Mouse (Mus musculus): ENCODE data around the gene Cldn10.

Gene Cldn10

DNA sequence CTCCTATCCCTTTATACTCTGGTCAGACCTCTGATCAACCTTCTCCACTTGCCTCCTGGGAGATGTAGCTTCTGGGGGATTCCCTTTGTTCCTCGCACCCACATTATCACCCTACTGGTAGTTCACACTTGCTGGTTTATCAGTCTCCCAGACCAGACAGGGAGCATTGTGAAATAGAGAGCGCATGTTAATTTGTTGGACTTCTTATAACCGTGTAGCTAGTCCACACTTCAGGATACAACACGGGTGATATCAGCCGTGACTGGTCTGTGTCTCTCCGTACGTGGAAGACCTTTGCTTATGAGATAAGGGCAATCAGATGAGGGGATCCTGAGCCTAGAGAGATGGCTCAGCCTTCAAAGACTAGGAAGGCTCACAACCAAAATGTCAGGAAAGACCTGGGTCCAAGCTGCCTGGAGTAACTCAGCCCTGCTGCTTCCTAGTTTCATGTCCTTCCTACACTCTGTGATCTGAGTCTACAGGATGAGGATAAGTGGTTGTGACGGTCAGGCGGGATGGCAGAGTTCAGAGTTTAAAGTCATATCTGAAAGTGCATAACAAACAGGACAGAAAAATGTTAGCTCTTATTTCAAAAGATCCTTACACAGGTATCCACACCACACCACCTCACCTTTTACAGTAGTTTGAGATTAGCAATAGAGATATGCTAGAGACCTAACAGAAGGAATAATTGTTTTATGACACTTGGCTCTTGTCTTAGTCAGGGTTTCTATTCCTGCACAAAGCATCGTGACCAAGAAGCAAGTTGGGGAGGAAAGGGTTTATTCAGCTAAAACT is 78.5 kb downstream of the Cldn10 start:
- DNase-seq (ENCODE audit: low read depth), result no peak

DNA sequence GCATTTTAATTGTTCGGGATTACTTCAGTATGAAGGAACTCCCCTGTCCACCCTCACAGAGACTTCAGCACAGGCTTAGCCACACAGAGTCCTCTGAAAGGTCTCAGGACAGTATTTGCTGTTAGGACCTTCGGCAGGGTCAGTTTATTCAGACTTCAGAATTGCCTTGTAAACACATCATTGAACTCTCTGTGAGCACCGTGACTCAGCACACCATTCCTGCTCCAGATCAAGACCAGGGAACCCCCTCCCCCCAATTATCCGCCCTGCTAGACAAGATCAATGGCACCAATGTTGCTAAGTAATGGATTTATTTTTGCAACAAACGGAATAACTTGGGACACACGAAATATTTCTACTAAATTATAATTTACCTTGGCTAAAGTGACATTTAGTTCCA is 79.7 kb downstream of the Cldn10 start:
- no peak for DNase-seq (ENCODE audit: low read depth)

DNA sequence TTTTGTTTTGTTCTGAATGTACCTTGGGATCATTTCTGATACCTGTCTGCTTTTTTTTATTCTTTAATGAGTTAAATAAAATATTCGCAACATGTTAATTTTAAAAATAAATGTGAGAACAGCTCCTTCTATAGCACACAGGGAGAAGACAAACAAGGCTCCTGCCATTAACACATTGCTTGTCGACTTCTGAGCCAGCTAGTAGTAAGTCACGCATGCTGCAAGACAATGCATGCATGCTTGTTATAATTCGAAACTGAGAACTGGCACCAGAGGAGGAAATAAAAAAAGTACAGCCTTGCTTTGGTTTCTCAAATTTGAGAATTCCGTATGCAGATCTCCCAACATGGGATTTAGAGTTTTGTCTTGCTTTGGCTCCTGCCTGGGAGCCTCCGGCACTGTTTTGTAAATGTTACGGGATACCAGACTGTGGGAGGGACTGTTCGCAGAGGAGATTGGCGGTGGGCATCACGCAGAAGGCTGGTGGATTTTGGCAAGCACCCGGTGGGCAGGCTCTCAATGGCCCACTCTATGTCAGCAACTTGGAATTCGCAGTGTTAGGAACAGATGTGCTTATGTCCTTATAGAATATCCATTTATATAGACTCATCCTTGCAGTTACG is 80.5 kb downstream of the Cldn10 start:
- DNase-seq (ENCODE audit: low read depth), result no peak

DNA sequence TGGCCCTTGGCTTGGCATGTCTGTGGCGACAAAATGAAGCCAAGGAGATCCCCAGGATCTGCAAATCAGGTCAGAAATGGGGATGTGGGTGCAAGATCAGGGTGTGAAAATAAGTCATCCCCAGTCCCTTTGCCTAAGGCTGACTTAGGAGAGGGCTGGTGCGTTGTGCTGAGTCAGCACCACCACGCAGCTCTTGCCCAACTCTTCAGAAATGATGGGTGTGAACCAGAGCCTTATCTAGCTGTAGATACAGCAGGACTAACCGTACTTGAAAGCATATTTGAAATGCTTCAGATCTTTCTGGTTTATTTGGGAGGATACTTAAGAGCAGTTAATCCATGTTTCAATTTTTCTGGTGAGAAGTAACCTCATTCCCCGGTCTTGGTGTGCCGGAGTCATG is 82.0 kb downstream of the Cldn10 start:
- DNase-seq (ENCODE audit: low read depth), result no peak

DNA sequence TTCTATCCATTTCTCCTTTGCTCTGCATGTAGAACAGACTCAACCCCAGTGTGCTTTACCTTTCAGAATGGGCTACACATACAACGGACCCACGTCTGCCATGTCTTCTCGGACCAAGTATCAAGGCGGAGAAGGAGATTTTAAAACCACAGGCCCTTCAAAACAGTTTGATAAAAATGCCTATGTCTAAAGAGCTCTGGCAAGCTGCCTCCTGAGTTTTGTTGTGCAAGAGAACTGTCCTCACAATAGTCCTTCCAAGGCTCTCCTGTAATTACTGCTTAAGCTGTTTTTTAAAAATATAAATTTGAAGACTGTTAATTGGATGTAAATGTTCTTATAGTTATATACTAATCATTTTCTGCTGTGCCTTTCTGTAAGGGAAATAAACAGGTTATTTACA is 86.4 kb downstream of the Cldn10 start:
- no peak for DNase-seq (ENCODE audit: low read depth)

DNA sequence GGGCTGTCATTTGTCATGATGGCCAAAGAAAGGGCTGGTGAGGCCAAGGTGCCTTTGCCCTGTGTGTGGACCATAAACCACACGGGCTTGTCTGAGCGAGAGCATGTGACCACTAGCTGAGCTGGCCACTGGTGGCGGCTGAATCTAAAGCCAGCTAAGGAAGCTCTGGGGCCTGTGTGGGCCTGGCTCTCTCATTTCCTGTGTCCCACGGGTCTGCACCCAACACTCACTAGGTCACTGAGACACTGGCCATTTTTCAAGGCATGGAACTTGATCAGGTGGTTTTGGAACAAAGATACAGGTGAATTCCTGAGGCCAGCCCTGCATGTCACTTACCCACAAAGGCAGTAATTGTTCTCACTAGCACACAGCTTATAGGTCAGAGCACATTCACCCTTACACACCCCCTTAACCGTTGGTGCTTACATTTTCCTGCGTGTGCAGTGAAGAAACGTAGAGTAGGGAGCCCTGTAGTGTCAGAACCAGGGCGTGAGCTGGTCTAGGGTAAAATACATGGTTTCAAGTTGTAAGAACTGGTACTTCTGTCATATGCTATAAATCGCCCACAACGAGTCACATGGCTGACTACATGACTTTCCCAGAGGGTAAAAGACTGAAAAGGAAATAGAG is 87.2 kb downstream of the Cldn10 start:
- DNase-seq (ENCODE audit: low read depth), result no peak

DNA sequence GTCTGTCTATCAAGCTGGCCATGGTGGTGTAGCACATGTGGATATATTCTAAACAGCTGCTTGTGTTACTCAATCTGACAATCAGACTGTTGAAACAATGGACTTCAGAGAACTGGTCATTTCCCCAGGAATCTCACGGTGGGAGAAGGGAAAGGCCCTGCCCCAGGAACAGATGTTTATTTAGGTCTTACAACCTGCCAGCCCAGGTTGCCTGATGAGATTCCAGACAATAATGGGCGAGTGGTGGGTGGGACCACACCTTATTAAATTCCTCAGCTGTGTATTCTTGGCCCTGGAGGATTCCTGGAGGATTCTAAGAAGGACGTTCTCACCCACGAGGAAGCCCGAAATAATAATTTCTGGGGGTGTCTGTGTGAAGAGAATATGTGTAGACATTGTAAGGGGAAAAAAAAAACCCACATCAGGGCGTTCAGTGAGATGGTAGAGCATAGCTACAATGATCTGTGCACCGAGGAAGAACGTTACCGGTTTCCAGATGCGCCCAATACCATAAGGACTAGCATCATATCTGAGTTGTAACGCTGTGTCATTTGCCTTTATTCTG is 90.7 kb downstream of the Cldn10 start:
- DNase-seq (ENCODE audit: low read depth), result no peak

DNA sequence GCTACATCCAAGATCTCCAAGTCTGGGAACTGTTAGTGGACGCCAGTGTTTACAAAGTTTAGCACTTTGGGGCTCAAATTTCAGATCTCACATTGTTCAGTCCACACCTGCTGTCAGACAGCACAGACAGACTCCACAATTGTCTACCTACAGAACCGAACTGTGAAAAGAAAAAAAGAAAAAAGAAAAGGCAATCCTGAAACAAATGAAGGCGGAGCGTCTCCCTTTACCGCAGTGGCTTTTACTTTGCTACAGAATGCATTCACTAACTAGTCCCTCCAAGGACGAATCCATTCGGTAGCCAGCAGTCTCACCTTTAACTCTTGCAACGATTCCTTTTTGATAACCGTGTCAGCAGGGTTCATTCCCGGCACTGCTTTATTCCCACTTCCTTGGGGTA is 93.0 kb downstream of the Cldn10 start:
- no peak for DNase-seq (ENCODE audit: low read depth)

DNA sequence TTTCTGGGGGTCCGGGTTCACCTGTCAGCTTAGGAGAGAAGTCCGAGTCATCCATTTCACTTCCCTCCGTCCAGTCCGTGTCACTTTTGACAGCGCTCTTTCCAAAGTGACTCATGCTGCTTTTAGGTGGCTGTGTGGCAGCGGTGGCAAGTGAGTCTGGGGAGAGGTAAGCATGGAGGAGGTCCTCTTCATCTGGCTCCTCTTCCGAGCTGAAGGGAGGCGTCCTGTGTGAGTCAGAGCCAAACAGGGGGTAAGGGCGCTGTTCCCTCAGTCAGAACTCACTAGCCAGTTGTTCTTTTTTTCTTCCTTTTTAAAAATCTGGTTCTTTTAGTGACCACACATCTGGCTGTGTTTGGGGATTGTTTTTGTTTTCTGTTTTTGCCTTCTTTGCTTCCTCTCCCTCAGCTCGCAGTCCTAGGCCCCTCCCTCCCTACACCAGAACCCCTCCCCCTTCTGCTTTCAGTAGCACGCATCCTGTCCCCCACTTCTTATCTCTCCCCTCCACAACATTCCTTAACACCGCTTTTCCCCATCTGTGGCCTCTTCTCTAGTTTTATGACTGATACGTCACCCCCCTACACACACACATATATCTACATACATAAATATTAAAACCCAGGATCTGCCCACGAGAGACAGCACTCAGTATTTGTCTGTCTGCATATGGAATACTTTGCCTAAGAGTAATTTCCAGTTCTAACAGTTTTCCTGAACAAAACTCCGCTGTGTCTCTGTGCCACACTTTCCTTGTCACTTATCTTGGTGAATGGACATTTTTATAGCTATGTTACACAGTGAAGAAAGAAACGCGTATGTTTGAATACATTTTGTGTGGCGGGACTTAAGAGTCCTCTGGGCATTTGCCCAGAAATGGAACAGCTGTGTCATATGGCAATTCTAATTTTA is 95.9 kb downstream of the Cldn10 start:
- DNase-seq (ENCODE audit: low read depth), result no peak

DNA sequence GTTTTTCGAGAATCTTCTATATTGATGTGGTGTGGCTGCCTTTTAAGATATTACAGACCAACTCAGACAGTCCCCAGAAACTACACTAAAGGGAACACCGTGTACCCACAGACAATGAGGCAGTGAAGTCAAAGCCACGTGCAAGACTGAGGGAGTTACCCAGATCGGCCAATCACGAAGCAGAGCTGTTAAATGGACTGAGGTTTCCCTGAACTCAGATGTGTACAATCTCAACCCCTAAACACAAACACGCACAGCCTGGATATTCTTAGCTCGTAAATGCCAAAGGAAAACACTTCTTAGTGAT is 96.5 kb downstream of the Cldn10 start:
- no peak for DNase-seq (ENCODE audit: low read depth)

DNA sequence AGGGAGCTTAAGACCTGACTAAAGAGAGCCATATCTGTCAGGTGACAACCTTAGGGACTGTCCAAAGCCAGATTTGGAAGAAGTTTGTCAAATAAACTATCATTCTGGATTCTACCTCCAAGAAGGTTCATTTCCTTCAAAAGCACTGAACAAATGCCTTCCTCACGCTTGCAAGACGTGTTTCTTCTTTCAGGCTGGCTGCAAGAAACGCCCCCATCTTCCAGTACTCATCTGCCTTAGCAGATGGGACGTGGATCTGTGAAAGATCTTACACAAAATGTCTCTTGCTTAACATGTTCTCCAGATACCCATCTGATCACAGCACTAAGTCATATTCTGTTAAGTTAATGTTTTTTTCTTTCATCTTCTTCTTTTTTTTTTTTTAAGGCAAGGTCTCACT is 102.4 kb downstream of the Cldn10 start:
- no peak for DNase-seq (ENCODE audit: low read depth)

DNA sequence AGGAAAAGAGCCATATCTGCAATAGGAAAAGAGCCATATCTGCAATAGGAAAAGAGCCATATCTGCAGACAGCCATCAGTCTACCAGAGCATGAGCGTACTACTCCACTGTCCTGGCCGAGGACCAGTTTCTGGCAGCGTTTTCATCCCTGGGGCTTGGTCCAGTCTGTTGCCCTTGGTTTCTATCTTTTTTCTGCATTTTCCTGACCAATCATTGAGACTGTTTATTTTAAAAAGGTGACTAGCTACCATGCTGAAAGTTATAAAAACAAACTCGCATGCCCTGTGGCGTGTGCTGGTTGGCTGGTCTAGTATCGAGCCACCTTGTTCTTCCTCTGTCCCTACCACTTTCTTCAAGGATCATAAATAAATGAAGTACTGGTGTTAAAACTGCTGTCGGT is 107.5 kb downstream of the Cldn10 start:
- no peak for DNase-seq (ENCODE audit: low read depth)

DNA sequence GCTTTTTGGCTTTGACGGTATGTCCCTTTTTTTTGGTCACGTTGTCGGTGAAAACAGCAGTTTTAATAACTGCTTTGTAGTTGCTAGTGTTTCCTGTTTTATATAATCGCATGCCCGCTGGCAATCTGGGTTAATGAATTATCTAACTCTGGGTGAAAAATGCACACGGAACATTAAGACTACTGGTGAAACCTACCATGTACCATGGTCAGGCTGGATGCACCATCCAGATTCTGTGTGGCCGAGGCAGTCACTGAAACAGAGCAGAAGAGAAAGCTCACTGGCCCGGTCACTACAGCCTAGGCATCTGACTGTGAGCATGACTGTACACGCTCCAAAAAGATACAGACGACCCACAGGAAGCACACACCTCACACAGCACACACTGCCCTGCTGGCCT is 107.9 kb downstream of the Cldn10 start:
- DNase-seq (ENCODE audit: low read depth), result no peak

DNA sequence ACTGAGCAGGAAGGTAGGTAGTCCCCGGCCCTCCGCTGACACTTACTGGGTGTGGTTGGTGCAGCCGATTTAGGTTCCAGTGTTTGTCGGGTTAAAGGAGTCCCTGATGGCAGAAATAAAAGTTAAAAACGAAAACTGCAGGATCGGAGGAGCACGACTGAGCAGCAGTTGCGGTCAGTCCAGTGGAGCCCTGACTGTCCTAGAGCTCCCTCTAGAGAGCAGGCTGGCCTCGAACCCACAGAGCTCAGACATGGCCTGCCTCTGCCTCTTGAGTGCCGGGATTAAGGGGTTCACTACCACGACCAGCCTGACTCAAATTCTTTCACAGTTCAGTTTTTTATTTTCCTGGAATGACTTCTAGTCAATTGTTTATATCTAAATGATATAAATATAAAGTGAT is 112.2 kb downstream of the Cldn10 start:
- DNase-seq (ENCODE audit: low read depth), result no peak

DNA sequence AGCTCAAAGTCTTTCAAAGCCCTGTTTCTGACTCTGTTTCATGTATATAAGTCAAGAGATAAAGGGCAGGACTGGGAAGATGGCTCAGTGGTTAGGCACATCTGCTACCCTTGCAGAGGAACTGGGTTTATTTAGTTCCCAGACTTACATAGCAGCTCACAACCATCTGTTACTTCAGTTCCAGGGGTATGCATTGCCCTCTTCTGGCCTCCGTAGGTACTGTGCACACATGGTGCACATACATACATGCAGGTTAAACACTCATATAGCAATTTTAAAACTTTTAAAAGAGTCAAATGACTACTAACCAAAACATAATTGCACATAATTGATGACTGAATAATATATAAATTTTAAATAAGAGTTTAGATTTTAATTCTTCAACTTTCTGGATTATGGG is 113.2 kb downstream of the Cldn10 start:
- DNase-seq (ENCODE audit: low read depth), result no peak

DNA sequence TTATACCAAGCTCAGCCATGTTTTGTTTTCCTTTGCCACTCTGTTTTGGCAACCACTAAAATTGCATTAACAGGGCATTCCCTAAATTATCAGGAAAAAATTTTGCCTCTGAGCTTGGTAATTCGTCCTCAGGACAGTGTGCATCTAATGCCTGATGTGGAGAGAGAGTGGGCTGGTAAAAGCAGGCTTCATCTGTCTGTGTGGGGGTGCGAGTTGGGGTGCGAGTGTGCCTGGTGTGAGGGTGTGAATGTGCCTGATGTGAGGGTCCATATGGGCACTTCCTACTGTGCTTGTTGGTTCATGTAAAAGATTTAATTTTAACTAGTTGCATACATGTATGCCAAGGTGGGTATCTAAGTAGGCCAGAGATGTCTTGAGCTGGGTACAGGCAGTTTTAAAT is 115.7 kb downstream of the Cldn10 start:
- no peak for DNase-seq (ENCODE audit: low read depth)

DNA sequence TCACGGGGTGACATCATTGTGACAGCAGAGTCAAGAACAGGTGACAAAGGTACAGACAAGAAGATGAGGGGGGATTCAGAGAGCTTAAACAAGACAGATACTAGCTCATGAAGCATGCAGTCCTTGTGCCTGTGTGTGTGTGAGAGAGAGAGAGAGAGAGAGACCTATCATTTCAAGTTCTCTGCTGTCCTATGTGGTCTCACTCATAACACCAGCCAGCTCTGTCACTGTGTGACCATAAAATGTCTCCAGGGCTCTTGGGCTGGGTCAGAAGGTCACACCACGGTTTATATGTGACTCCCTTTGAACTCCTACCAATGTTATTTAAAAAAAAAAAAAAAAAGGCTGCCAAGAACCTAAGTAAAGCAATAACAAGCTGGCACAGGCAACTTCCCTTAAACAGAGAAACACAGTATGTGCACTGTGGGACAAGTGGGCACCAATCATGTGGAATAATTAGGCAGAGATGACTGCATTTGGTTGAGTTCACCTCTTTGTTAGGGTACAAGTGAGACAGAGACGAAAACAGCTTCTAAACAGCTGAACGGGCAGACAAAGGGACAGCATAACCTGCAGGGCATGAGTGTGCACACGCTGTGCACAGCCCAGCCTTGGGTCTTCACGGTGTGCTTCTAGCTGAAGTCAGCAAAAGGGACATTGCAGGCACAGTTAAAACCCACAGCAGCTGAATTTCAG is 116.3 kb downstream of the Cldn10 start:
- DNase-seq (ENCODE audit: low read depth), result no peak

DNA sequence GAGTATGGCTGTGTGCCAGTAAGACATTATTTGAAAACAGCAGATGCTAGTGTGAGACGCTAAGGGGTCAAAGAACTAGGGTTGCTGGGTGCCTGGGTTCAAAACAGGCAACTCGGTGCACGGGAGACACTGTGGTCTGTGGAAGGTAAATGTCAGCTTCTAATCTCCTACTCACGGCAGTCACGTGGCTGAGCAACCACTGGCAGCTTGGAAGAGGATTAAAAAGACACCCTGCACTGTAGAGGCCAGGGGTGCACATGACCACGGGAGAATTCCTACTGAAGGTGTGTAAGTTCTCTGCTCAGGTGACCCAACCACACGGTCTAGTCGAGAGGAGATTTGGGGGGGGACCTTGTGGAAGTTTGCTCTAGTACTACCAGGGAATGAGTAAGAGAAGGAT is 119.9 kb downstream of the Cldn10 start:
- no peak for DNase-seq (ENCODE audit: low read depth)

DNA sequence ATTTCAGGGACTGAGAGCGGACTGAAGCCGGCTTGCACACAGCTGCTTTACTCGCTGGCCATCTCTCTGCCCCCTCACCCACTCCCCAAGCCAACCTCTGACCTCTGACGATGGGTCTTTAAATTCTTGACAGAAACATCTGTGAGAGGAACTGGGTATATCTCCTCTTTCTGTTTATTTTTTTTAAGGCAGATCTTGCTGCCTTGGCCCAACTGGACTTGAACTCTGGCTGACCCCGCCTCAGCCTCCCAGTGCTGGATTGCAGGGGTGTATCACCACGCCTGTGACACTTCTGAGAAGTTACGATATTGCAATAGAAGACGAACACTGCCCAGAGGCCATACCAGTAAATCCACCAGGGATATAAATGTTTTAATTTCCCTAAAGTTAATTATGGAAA is 122.2 kb downstream of the Cldn10 start:
- no peak for DNase-seq (ENCODE audit: low read depth)

DNA sequence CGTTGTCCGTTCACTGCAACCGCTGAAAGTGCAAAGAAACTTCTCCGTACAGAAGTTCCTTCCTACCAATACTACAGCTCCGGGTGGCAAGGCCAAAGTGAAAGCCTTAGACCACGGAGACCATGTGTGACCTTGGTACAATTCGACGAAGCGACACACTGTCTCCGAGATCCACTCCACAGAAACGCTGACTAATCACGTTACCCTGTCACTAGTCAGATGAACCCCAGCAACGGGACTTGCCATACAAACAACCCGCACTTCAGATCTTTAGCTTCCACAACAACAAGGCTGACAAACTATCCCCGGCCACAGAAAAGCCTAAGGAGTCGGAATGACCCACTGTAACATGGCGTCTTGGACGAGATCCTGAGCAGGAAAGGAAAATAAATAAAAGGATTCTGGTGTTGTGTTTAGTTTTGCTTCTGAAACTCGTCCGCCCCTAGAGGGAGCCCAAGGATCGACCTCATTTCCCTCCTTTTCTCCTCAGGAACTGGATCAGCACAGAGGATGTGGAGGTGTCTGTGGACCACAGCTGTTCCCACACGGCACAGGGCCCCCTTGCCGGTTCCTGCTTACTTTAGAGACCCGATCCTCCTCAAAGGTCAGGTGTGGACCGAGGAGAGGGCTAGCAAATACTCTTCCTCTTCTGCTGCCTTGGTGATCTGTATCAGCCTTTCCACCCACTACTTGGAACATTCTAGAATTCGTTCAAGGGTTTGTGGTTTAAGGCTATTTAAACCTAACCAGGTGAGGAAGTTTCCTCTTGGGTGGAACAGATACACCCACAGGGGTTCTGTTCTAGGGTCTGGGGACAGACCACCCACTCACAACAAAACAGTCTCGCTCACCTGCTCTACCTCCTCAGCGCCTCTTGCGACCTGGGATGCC is 122.9 kb downstream of the Cldn10 start:
- DNase-seq (ENCODE audit: low read depth), result peak; percentile 82

DNA sequence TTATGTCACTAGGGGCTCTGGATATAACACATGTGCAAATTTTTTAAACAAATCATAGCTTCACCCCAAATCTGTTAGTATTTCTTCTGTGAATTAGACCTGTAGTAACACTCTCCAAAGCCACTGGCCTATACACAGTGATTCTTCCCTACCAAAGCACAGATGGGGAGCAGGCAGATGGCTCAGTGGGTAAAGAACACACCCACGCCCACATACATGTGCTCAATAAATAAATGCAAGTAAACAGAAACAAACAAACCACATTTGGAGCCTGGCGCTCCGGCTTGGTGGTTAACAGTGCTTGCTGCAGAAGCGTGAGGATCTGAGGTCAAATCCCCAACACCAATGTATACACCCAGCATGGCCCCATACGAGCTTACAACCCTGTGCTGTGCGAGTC is 123.8 kb downstream of the Cldn10 start:
- no peak for DNase-seq (ENCODE audit: low read depth)

All from induced T-regulatory cell, adult 2 months (primary cell).